Mouse (Mus musculus) liver, adult (tissue): Measurements from ENCODE around the gene Acta2.

Experiments used
- GATA4 ChIP-seq: IDR thresholded peaks from 2 replicates; pipeline ENCODE4 v1.6.1; 2014; ENCODE audit warnings: mild to moderate bottlenecking, low read length; ENCODE audit not compliant: insufficient replicate concordance

Acta2 gene

GRCm38 (mm10) chr19:34214136-34214535 is 41.3 kb downstream of the Acta2 start:
- TF ChIP-seq GATA4 = no peak

- no peak for TF ChIP-seq GATA4
Observed at GRCm38 (mm10) chr19:34213251-34213645, 42.1 kb downstream of the Acta2 start.

- TF ChIP-seq GATA4 = no peak
Observed at GRCm38 (mm10) chr19:34212489-34213250, 42.7 kb downstream of the Acta2 start.

GRCm38 (mm10) chr19:34210841-34211240 is 44.5 kb downstream of the Acta2 start:
- no peak for TF ChIP-seq GATA4

- no peak for TF ChIP-seq GATA4
Observed at GRCm38 (mm10) chr19:34209930-34210581, 45.3 kb downstream of the Acta2 start.

- no peak for TF ChIP-seq GATA4
Observed at GRCm38 (mm10) chr19:34209031-34209430, 46.4 kb downstream of the Acta2 start.

GRCm38 (mm10) chr19:34206760-34207440 is 48.5 kb downstream of the Acta2 start:
- TF ChIP-seq GATA4 = no peak

GRCm38 (mm10) chr19:34202668-34203067 is 52.7 kb downstream of the Acta2 start:
- TF ChIP-seq GATA4 = no peak

- TF ChIP-seq GATA4 = no peak
Observed at GRCm38 (mm10) chr19:34199488-34199887, 55.9 kb downstream of the Acta2 start.

- TF ChIP-seq GATA4 = no peak
Observed at GRCm38 (mm10) chr19:34198901-34199300, 56.5 kb downstream of the Acta2 start.

- no peak for TF ChIP-seq GATA4
Observed at GRCm38 (mm10) chr19:34198066-34198465, 57.3 kb downstream of the Acta2 start.

- TF ChIP-seq GATA4 = no peak
Observed at GRCm38 (mm10) chr19:34195031-34195430, 60.4 kb downstream of the Acta2 start.

- TF ChIP-seq GATA4 = no peak
Observed at GRCm38 (mm10) chr19:34194132-34194745, 61.2 kb downstream of the Acta2 start.

GRCm38 (mm10) chr19:34193683-34194082 is 61.7 kb downstream of the Acta2 start:
- no peak for TF ChIP-seq GATA4

- no peak for TF ChIP-seq GATA4
Observed at GRCm38 (mm10) chr19:34193149-34193548, 62.2 kb downstream of the Acta2 start.
